Mouse (Mus musculus) left cerebral cortex, postnatal 25 days (tissue): ENCODE data around the gene Veph1. TPM values are rescaled to one million over a fixed set of nuclear protein-coding genes. Genes with fewer than 3 reads are reported as not detected.
A peak's percentile ranks its signal among the peaks of the same experiment; 100 is the strongest.

Experiments used
- DNase-seq, 2 experiments: peaks; one replicate each; pipeline ENCODE4 v3.0.0; 2022; ENCODE audit warnings: low spot score in 2 of 2, mixed read lengths in 1 of 2
- intact Hi-C: fragments of 180-260 bp; cut with DNase I; formaldehyde crosslinking; loops from one replicate; pipeline ENCODE4 v1.15.1; 2025
- total RNA-seq, 2 experiments: library from RNA; stranded (reverse); gene quantifications; 2 replicates each; pipeline ENCODE4 v1.2.3; 2021

Veph1 gene
- total RNA-seq, 2 experiments from 2014 or later = 0.14 TPM; not detected in 1

DNA sequence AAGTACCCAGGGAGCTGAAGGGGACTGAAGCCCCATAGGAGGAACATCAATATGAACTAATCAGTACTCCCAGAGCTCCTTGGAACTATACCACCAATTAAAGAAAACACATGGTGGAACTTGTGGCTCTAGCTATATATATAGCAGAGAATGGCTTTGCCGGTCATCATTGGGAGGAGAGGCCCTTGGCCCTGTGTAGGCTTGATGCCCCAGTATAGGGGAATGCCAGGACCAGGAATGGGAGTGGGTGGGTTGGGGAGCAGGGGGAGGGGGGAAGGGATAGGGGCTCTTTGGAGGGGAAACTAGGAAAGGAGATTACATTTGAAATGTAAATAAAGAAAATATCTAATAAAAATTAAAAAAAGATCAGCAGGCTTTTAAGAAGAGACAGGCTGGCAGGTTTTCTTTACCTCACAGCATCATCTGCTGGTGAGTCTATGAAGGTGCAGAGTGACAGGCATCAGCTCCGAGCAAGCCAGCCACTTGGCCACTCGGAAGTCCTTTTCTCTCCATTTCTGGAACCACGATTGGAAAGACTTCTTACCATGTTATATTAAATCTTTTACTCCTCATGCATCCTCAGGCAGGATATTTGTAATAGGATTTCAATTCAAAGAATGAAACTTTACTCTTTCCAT lies 60.3 kb downstream of the Veph1 start:
- intact Hi-C loops = loop anchor here (5.0 kb wide), 1 partner anchor 234 kb away; no protein-coding TSS in a partner anchor
- peak in 1 of 2 experiments; percentile 48 for DNase-seq

DNA sequence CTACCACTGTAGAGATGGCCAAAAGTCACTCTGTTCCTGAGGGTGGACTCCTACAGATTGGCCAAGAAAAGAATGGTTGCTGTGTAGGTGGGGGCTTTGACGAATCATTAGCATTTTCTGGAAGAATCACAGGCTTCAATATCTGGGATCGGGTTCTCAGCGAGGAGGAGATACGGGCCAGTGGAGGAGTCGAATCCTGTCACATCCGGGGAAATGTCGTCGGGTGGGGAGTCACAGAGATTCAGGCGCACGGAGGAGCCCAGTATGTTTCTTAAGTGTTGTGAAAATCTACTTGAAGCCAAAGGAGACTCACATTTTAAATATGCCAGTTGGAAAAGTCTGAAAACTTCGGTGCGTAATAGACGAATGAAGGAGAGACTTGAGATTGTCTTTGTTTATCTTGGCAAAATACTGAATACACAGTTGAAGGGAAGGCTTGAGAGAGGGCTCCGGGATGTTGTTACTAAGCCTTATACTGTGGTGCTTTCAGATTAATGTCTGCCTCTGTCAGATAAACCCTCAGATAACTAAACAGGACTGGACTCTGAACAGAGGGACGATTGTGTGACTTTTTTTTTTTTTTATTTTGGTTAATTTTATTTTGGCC lies 71.6 kb downstream of the Veph1 start:
- intact Hi-C loops = loop anchor here (5.0 kb wide), 1 partner anchor 218 kb away; no protein-coding TSS in a partner anchor
- no peak for DNase-seq

DNA sequence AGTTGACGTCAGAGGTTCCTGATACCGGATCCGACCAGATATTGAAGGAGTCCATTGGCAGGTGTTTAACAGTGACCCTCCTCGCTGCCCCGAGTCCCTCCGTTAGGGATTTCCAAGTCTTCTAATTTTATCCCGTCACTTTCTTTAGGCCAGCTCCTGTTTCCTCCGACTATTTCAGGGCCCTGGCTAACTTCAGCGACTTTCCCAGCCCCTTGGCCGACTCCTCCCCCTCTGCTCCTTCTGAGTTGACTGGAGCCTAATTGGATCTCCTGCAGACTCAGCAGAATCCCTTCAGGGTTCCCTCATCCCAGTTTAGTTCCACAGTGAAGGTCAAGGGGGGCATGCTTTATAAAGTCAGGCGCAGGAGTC lies 75.4 kb downstream of the Veph1 start:
- intact Hi-C loops = loop anchor here (5.0 kb wide), 1 partner anchor 214 kb away; no protein-coding TSS in a partner anchor
- DNase-seq = no peak

DNA sequence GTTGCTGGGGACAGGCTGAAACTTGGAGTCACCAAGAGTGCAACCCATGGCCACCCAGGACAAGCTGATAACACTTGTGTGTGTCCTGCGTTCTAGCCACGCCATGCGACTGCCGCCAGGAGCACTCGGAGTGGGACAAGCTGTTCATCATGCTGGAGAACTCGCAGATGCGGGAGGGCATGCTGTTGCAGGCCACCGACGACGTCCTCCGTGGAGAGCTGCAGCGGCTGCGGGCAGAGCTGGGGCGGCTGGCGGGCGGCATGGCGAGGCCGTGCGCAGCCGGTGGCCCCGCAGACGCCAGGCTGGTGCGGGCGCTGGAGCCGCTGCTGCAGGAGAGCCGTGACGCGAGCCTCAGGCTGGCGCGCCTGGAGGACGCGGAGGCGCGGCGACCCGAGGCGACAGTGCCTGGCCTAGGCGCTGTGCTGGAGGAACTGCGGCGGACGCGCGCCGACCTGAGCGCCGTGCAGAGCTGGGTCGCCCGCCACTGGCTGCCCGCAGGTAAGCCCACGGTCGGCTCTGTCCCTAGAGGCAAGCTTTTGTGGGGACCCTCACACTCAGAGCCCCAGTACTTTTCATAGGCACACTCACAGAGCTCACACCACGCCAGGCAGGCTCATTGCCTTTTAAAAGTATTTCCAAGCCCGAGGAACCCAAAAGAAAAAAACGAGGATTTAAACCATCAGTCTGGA lies 75.9 kb downstream of the Veph1 start:
- intact Hi-C loops = loop anchor here (5.0 kb wide), 1 partner anchor 213 kb away; no protein-coding TSS in a partner anchor
- DNase-seq = peak; percentile 45

DNA sequence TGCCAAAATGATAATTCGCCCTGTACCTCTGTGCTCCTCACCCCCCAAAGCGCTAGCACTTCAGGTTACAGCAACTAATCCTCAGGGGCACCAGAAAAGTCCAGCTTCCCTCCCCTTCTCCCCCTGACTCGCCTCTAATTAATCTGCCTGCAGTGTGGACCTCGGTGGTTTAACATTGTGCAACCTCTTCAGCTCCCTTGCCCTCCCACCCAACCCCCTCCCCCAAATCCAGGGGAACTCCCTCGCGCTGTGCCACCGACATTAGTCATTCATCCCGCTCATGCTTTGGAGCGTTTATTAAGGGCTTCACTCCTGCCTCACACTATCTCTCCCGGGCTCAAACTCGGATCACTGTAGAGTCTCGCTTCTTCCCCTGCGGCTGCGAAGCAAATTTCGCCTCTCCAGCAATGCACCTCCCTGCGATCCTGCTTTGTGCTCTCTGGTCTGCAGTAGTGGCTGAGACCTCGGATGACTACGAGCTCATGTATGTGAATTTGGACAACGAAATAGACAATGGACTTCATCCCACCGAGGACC lies 76.9 kb downstream of the Veph1 start, which contains the start of gene Ptx3:
TSS of gene Ptx3 (plus strand) at position 256 of the 537 bp plus-strand sequence.
- no peak for DNase-seq
- intact Hi-C loops = loop anchor here (5.0 kb wide), 2 partner anchors 137 to 212 kb away; no protein-coding TSS in a partner anchor

DNA sequence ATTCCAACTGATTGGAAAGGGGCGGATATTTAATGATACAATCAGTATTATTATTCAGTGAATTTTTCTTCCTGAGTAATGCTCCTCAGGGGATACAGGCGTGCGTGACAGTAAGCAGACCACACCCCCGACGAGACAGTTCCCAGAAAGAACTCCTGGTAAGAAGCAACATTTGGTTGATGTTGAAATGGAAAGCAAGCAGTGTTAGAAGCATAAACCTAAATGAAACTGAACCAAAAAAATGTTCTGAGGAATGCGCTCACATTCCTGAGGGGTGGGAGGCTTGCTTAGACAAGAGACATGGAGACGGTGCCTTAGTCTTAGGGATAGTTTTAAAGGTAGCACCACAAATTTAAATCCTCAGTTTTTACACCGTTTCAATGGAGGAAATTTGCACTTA lies 80.9 kb downstream of the Veph1 start:
- DNase-seq = no peak
- intact Hi-C loops = loop anchor here (5.0 kb wide), 1 partner anchor 133 kb away; no protein-coding TSS in a partner anchor

DNA sequence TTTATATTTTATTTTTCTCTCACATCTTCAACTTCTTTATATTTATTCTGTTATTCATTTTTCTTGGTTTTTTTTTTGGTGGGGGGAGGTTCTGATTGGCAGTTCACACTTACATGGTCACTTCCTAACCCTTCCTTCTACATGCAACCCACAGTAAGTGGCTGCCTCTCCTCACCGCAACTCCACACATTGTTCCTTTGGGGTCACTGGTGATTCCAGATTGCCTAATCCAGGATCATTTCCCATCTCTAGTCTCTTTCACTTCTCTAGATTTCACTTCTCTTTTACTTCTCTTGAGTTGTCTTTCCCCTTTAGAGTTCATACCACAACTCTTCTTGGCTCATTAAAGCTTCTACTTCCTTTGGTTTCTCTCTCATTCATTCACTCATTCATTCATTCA lies 83.1 kb downstream of the Veph1 start:
- DNase-seq = no peak
- intact Hi-C loops = no loop called here

DNA sequence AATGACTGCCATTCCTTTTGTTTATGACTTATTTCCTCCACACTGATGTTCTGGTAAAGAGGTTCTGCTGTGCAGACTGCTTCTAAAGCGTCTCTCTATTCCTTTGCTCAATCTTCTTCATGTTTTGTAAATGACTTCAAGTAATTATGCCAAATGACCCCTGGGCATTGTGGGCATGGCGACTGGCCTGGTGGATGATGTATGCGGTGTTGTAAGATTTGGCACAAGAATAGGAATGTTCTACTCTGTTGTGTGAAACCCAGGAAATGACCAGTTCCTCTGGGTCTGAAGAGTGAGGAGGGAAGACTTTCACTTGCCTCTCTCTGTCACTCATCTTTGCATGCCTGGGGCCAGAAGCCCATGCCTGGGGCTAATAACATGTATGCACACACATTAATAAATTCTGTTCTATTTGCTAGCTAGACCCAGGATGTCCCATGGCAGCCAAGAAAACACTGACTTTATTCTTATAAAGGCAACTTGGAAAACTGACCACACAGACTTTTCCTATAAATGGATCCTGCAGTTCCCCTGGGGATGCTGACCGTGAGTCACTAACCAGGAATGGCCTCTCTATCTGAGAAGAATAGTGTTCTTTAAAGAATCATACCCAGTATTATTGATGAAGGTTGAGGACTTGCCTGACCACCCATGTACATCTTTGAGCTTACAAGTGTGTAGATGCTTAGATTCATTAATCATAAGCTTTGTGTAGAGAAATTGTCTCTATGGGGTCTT lies 87.6 kb downstream of the Veph1 start:
- intact Hi-C loops = no loop called here
- DNase-seq = no peak

DNA sequence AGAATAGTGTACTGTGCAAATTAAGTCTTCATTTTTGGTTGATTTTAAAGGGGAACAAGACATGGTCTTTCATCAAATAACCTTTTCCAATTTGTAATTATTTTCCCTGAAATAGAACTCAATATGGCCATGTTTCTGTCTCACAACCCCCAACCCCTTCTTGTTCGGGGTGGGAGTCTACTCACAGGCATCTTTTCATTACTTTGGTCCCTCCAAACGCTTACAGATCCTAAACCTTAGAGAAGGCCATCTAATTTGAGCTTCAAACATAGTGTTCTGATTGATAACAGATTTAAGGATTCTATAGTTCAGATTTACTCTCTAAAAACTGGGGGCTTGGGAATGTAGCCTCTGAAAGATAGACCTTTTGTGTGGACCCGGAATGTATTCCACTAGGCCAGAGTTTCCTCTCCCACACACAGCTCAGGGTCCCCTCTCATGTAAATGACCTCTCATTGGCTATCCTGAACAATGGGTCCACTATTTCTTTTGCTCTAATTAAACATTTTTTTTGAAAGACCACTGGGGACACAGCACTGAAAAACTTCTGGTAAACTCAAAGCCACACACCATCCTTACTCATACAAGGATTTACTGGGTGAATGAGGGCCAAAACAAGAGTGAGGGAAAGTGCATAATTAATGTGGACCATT lies 102.6 kb downstream of the Veph1 start:
- intact Hi-C loops = no loop called here
- DNase-seq = no peak

DNA sequence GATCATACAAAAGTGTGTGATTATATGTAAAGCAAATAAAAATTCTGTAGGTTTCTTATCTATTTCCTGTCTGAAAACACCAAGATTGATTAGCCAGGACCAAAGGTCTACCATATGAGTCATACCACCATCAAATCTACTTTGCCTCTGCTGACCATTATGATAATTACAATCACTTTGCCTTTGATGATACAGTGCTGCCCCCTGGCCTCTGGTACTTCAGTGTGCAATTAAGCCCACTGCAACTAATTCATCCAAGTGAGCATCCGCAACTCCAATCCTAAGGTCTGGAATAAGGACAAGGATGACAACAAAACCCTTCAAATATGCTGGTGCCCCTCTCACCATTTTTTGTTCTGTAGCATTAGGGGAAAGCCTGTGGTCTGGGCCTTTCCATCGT lies 117.0 kb downstream of the Veph1 start:
- DNase-seq = no peak
- intact Hi-C loops = no loop called here

DNA sequence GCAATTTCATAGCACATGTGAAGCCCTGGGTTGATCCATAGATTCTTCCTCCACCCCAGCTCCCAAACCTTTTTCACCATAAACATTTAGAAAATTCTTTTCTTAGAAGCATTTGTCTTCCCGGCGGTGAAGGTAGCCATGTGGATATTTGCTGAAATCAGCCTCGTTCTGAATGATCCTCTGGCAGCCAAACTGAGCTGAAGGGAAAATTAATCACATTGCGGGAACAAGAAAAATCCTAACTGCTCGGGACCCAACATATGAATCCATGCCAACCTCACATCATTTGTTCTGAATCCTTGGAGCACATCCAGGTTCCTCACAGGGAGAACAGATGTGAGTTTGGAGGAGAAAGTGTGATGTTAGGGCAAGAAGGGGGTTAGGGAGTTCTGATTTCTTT lies 123.7 kb downstream of the Veph1 start:
- peak; percentile 2 to 3 for DNase-seq
- intact Hi-C loops = no loop called here

DNA sequence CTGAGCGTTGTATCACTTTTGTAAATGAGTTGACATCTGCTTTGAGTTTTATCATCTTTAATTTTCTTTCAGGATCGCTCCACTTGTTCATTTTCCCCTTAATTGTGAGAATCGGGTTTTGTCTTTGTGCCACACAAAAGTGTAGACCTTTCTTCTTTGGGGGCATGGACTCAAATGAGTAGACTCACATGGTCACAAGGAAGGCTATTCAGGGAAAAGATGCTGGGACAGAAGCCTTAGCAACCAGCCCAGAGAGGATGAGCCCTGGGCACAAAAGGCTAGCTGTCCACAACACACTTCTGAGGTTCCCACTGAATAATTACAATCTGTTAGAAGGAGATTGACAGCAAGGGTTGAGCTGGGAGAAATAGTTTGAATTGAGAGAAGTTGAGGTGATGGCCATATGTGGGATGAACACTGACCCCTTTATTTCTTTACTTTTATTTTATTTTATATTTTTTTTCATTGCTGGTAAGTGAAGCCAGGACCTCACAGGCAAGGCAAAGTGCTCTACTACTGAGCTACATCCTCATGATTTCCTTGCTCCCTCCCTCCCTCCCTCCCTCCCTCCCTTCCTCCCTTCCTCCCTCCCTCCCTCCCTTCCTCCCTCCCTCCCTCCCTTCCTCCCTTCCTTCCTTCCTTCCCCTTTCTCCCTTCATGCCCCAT lies 126.6 kb downstream of the Veph1 start:
- intact Hi-C loops = no loop called here
- no peak for DNase-seq

DNA sequence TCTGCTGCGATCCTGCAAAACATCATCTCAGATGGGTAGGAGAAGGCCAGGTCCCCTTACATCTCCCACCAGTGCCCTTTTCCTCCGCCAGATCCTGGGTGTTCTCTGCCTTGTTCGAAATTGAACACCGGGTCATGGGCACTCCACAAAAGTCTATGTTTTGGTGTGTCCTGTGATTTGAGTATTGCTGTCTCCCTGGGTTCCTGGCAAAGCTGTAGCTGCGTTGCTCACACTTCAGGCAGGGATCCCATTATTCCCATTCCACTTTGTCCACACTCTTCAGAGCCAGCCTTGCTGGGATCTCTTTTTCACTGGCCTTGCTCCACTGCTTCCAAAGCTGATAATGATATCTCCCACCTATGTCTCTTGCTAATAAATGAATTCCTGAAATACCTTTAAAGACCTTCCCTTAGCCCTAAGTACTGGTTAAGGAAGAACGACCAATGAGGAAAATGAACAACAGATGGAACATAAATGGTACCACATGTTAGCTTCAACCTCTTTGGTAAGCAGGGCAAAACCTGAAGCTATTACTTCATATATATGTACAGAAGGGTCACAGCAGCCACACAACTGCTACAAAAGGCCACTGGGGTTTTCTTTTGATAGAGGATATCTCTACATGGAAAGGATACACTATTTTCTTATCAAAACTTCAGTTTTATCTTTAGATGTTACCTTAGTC lies 129.9 kb downstream of the Veph1 start:
- intact Hi-C loops = no loop called here
- DNase-seq = no peak

DNA sequence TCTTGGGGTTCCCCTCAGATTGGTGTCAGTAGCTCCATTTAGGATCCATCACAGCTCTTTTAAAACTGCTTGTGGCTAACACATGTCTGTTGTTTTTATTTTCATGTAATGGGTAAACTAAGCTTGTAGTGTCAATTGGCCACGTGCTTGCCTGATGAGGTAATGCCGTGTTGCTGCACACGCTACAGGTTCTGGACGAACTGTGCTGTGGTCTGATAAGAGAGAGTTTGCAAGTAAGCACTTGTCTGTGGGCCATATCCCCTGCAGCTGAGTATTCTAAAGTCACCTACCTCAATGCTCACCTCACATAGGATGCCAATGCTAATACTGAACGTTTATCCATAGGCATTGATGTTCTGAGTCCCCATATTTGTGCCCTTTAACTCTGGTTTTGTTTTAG lies 131.6 kb downstream of the Veph1 start:
- no peak for DNase-seq
- intact Hi-C loops = no loop called here

DNA sequence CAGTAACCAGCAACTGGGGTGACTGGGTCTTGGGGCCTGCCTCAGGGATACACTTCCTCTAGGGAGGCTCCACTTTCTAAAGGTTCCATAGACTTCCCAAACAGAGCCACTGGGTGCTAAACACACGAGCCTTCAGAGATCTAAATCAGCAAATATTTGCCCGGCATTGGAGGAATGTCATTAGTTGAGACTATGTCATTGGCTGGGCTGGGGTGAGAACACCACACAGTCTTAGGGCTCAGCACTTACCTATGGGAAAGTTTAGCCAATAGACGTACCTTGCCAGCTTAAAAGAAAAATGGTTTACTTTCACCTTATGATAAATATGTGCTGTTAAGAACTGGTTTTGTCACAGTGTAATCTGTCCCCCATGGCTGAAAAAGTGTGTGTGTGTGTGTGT lies 132.1 kb downstream of the Veph1 start:
- intact Hi-C loops = no loop called here
- DNase-seq = no peak

DNA sequence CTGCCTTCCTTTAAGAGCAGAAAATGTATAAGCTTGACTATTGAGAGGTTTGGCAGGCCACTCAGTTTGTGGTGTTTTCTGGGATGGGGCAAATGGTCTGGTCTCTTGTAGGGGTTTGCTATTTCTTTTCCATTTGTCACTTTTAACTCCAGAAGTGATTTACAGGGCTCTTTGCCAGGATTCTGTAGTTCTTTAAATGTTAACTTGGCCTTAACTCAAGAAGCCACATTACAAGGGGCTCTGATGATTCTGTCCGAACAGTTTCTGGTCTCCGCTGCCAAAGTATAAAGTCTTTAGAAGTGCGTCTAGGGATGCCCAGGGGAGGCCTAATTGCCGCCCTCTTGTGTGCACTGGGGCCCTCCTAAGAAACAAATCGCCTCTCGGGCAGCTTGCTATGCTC lies 134.0 kb downstream of the Veph1 start:
- intact Hi-C loops = no loop called here

DNA sequence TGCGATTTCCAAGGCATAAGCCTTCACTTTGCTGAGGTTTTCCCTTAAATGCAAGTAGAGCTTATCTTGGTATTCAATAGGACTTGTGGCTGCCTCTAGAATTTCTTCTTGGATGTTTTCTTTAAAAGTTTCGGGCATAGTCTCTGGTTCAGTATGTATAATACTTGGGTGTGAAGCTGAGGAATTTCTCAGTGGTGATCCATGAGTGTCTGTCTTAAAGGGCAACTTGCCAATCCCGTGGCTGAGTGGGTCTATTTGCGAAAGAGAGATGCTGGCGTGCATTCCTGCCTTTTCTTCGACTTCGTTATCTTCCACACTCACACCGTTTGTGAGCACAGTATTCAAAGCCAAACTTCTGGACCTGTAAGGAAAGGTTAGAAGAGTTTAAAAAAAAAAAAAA lies 138.7 kb downstream of the Veph1 start:
- DNase-seq = no peak
- intact Hi-C loops = no loop called here

More for the DNA sequence above, 134.0 kb downstream of the Veph1 start:
- DNase-seq = no peak

DNA sequence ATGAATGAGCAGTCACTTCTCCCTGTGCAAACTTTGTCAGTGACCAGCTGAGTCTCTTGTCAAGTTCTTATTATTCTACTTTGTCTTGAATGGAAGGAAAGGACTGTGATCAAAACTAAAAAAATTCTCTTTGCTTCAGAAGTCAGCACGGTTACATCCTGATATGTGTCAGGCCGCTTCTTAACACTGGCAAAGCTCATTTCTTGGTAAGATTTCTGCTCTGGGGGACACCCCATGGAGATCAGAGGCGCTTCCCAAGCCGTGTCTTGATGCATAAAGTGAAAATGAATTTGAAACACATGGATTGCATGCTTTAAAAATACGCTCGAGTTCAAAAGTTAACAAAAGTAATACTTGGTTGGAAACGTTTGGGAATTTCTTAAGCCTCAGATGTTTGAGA lies 159.0 kb downstream of the Veph1 start:
- DNase-seq = no peak
- intact Hi-C loops = no loop called here
